Mouse (Mus musculus): ENCODE data around the gene Emd.
A peak's percentile ranks its signal among the peaks of the same experiment; 100 is the strongest.

Emd gene

GRCm38 (mm10) chrX:74273422-74274322 lies 19.2 kb downstream of the Emd start:
- no peak for DNase-seq (ENCODE audit: low read depth, low spot score)

GRCm38 (mm10) chrX:74277916-74278315 lies 23.4 kb downstream of the Emd start:
- no peak for DNase-seq (ENCODE audit: low read depth, low spot score)

GRCm38 (mm10) chrX:74281041-74281731 lies 26.7 kb downstream of the Emd start:
- no peak for DNase-seq (ENCODE audit: low read depth, low spot score)

GRCm38 (mm10) chrX:74281732-74282394 lies 27.4 kb downstream of the Emd start, which contains the start of the genes Taz and Dnase1l1:
TSS of gene Taz (plus strand) at chrX:74281912.
TSS of gene Dnase1l1 (minus strand) at chrX:74282337.
- no peak for DNase-seq (ENCODE audit: low read depth, low spot score)

- DNase-seq (ENCODE audit: low read depth, low spot score) = peak; percentile 64
These were observed 28.1 kb downstream of the Emd start for GRCm38 (mm10) chrX:74282395-74283091.

GRCm38 (mm10) chrX:74283092-74283437 lies 28.6 kb downstream of the Emd start:
- DNase-seq (ENCODE audit: low read depth, low spot score) = no peak

- no peak for DNase-seq (ENCODE audit: low read depth, low spot score)
These were observed 38.9 kb downstream of the Emd start for GRCm38 (mm10) chrX:74293431-74293830.

- DNase-seq (ENCODE audit: low read depth, low spot score) = peak; percentile 78
These were observed 42.3 kb downstream of the Emd start, which contains the start of gene Atp6ap1 for GRCm38 (mm10) chrX:74296538-74297448. TSS of gene Atp6ap1 (plus strand) at chrX:74297097.

- DNase-seq (ENCODE audit: low read depth, low spot score) = no peak
These were observed 43.9 kb downstream of the Emd start for GRCm38 (mm10) chrX:74298348-74298747.

GRCm38 (mm10) chrX:74299721-74300120 lies 45.2 kb downstream of the Emd start:
- no peak for DNase-seq (ENCODE audit: low read depth, low spot score)

- peak; percentile 69 for DNase-seq (ENCODE audit: low read depth, low spot score)
These were observed 50.6 kb downstream of the Emd start, which contains the start of gene Gdi1 for GRCm38 (mm10) chrX:74304867-74305700. TSS of gene Gdi1 (plus strand) at chrX:74304998.

Measured in retina, adult 2 months (tissue).